ENCODE assay signal across 8 mouse cellular contexts in genomic region chr5:142367085-142368081, GRCm38 (mm10). TPM values are rescaled to one million over a fixed set of nuclear protein-coding genes. Genes with fewer than 3 reads are reported as not detected.
DNase-seq lines count a peak whose midpoint lies in the region; ATAC-seq lines count a peak whose summit lies in the region.

No protein-coding gene starts in this region.

- peak; percentile 78 for ATAC-seq in inflammation-experienced regulatory T-cells, adult 6 months
- ATAC-seq in megakaryocyte-erythroid progenitor cell, adult 5-6 weeks (replicated peaks; ENCODE audit: low FRiP score, low TSS enrichment, poor library complexity, severe bottlenecking): peak; percentile 85

- intact Hi-C loops in gastrocnemius, postnatal 14 days (cut with DNase I; ENCODE audit: low total_unique reads): loop anchor here (2.0 kb wide), 2 partner anchors 33 to 83 kb away; partner anchors contain the start of gene Foxk1
- intact Hi-C loops in left cerebral cortex, postnatal 10 days (cut with DNase I): loop anchor here (2.0 kb wide), 2 partner anchors 35 to 81 kb away; no protein-coding TSS in a partner anchor

- DNase-seq in adrenal gland, adult (ENCODE audit: inconsistent age in 2 of 2, low spot score in 1 of 2): peak; percentile 99 to 100
- peak; percentile 96 for DNase-seq in embryo, embryonic 10.5 days (ENCODE audit: low spot score)
- peak; percentile 97 for DNase-seq in gastrocnemius, postnatal 14 days
- DNase-seq in left cerebral cortex, postnatal 10 days (ENCODE audit: extremely low spot score in 1 of 2, low spot score in 2 of 2): peak; percentile 97 to 98
- DNase-seq in right cerebral cortex, postnatal 25 days: peak; percentile 98
- DNase-seq in urinary bladder, postnatal 4 days (ENCODE audit: low spot score in 2 of 2): peak; percentile 98 to 99

RNA-seq across cellular contexts. Expression of gene Foxk1, which starts 33.9 kb away (rescaled TPM):
- total RNA-seq in gastrocnemius, postnatal 14 days (2021): 10 to 100 TPM; 12.2 to 14.7 TPM
- polyA plus RNA-seq in inflammation-experienced regulatory T-cells, adult 6 months (2017; shearing (Covaris generic)): 10 to 100 TPM in 1 of 3 experiments, 1 to 10 TPM in 2; 6.3 to 10.1 (median 8.5) TPM
- total RNA-seq in left cerebral cortex, postnatal 10 days (2021): 10 to 100 TPM; 38.2 to 40.0 TPM
- 12.3 and 17.0 TPM in 2 replicates for total RNA-seq in megakaryocyte-erythroid progenitor cell, adult 5-6 weeks (2014; fragmentation: Nextera tagmentation)
- total RNA-seq in megakaryocyte-erythroid progenitor cell, adult 5-6 weeks (2017): 6.4 and 6.8 TPM in 2 replicates

Comparison
In these comparisons a context has a peak if more than half of its experiments do, and no peak if none do; other contexts are left out.
1. Peak in every context shown above with its lines: DNase-seq and ATAC-seq.